Mouse (Mus musculus) kidney, postnatal 0 days (tissue): Measurements from ENCODE around the gene Smpdl3a. TPM values are rescaled to one million over a fixed set of nuclear protein-coding genes. Genes with fewer than 3 reads are reported as not detected.

ENCODE experiments used
- ATAC-seq: fragments of 200-750 bp; cut with Nextera tagmentation; replicated peaks from 2 replicates; pipeline ENCODE4 v1.8.0; 2017; ENCODE audit warnings: low read depth, moderate number of reproducible peaks, moderate TSS enrichment, moderate library complexity; ENCODE audit not compliant: low FRiP score
- DNase-seq: peaks from one replicate; pipeline ENCODE4 v3.0.0-alpha.2; 2016; ENCODE audit warnings: low spot score
- H3K27ac ChIP-seq: fragments of 300-500 bp; sonication (generic); 2 replicates; pipeline ENCODE4 v1.5.1; 2014; ENCODE audit warnings: mild to moderate bottlenecking
- H3K27me3 ChIP-seq: fragments of 300-500 bp; sonication (generic); 2 replicates; pipeline ENCODE4 v1.6.1; 2014; ENCODE audit warnings: low read length, mixed read lengths; ENCODE audit not compliant: insufficient read depth
- H3K36me3 ChIP-seq: fragments of 300-500 bp; sonication (generic); 2 replicates; pipeline ENCODE4 v1.6.1; 2014; ENCODE audit warnings: low read length, mixed read lengths; ENCODE audit not compliant: insufficient read depth
- H3K4me1 ChIP-seq: fragments of 300-500 bp; sonication (generic); replicated peaks from 2 replicates; pipeline ENCODE4 v1.6.1; 2014; ENCODE audit warnings: antibody characterized with exemption, low read length, mixed read lengths; ENCODE audit not compliant: insufficient read depth
- H3K4me2 ChIP-seq: fragments of 300-500 bp; sonication (generic); 2 replicates; pipeline ENCODE4 v1.6.1; 2014; ENCODE audit warnings: mild to moderate bottlenecking, low read length, moderate library complexity, mixed read lengths
- H3K4me3 ChIP-seq: fragments of 300-500 bp; sonication (generic); replicated peaks from 2 replicates; pipeline ENCODE4 v1.5.1; 2014; ENCODE audit warnings: low read depth, low read length
- H3K9ac ChIP-seq: fragments of 300-500 bp; sonication (generic); 2 replicates; pipeline ENCODE4 v1.6.1; 2014; ENCODE audit warnings: low read depth, low read length
- H3K9me3 ChIP-seq: fragments of 300-500 bp; sonication (generic); replicated peaks from 2 replicates; pipeline ENCODE4 v1.6.1; 2016; ENCODE audit warnings: low read length, inconsistent platforms, mixed read lengths
- CTCF ChIP-seq: IDR thresholded peaks from 2 replicates; pipeline ENCODE4 v1.5.1; 2016; ENCODE audit warnings: antibody characterized with exemption, low read depth, mild to moderate bottlenecking, moderate library complexity
- WGBS: fragments of 180-500 bp; shearing (Covaris S2); extraction: QIAGEN DNeasy Blood & Tissue Kit; methylation state at CpG from one replicate; pipeline ENCODE4 v1.1.7; 2014; 5-methylcytosine and 5-hydroxymethylcytosine counted together
- polyA plus RNA-seq: library from polyadenylated mRNA; unstranded; fragments of >200 nt; fragmentation: Nextera tagmentation; extraction: Ambion mirVana; gene quantifications from 2 replicates; pipeline ENCODE4 v1.2.1, GENCODE M21; 2015

Gene Smpdl3a
- 77.2 and 79.9 TPM in 2 replicates for polyA plus RNA-seq

GRCm38 (mm10) chr10:57794018-57794417 is at the start of gene Smpdl3a:
Gene Smpdl3a, plus strand, starts transcription at chr10:57794335.
- H3K9ac ChIP-seq, result peak within 1 kb of the TSS; percentile 79
- DNase-seq (no peak), ATAC-seq (no peak)
- 67% methylated on average over 7 of the region's 7 CpGs for WGBS
- TF ChIP-seq CTCF, result no peak
- H3K4me2 ChIP-seq, result peak within 1 kb of the TSS; percentile 87
- no peaks in the 10 kb centered on the region for H3K36me3 ChIP-seq
- 0 out of 2 replicates have a peak, but pooled peaks cover 5% of the 10 kb centered on the region for H3K4me1 ChIP-seq
- H3K9me3 ChIP-seq, result no peaks in the 10 kb centered on the region
- H3K4me3 ChIP-seq, result peak within 1 kb of the TSS; percentile 56
- H3K27ac ChIP-seq, result peak within 1 kb of the TSS; percentile 93
- H3K27me3 ChIP-seq, result no peaks in the 10 kb centered on the region

DNA sequence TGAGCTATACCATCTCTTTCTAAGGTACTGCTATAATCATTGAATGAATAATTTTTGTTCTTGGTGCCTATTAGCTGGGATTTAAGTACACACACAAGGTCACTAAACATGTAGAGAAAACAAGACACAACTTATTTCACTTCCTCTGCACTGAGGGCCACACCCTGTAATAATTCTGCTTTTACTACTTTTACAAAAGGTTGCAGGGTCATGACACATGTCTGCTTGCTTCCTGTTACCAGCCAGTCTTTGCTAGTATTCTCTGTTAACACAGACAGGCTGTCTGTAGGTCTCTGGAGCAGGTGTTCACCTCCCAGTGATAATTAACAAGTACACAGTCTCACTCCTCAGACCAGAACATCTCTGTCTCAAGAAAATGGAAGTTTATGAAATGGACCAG is 48.7 kb upstream of the Smpdl3a start:
- Histone ChIP-seq H3K4me3 (no peak overlapping the region), H3K36me3 (no peaks in the 10 kb centered on the region), H3K9ac (no peak overlapping the region), H3K9me3 (no peaks in the 10 kb centered on the region), H3K27ac (no peak overlapping the region), H3K4me1 (no peaks in the 10 kb centered on the region), H3K27me3 (no peaks in the 10 kb centered on the region), H3K4me2 (no peak overlapping the region)
- no peak for TF ChIP-seq CTCF
- no peak for DNase-seq
- no peak for ATAC-seq

- Histone ChIP-seq H3K27ac (no peak overlapping the region), H3K9ac (no peak overlapping the region), H3K36me3 (no peaks in the 10 kb centered on the region), H3K4me2 (no peak overlapping the region), H3K4me1 (no peaks in the 10 kb centered on the region), H3K9me3 (no peaks in the 10 kb centered on the region), H3K27me3 (no peaks in the 10 kb centered on the region), H3K4me3 (no peak overlapping the region)
- no peak for DNase-seq
- no peak for ATAC-seq
- no peak for TF ChIP-seq CTCF
These were observed 47.0 kb upstream of the Smpdl3a start for GRCm38 (mm10) chr10:57747127-57747526.

- no peak overlapping the region for H3K4me2 ChIP-seq
- no peaks in the 10 kb centered on the region for H3K27me3 ChIP-seq
- H3K4me3 ChIP-seq, result no peak overlapping the region
- 79% methylated on average over 1 of the region's 1 CpGs for WGBS
- H3K36me3 ChIP-seq, result no peaks in the 10 kb centered on the region
- ATAC-seq (no peak), DNase-seq (no peak)
- no peaks in the 10 kb centered on the region for H3K9me3 ChIP-seq
- no peak overlapping the region for H3K27ac ChIP-seq
- no peak overlapping the region for H3K9ac ChIP-seq
- H3K4me1 ChIP-seq, result no peaks in the 10 kb centered on the region
- no peak for TF ChIP-seq CTCF
These were observed 40.8 kb upstream of the Smpdl3a start for GRCm38 (mm10) chr10:57753343-57753742.

GRCm38 (mm10) chr10:57755201-57755736 is 38.9 kb upstream of the Smpdl3a start:
- H3K9ac ChIP-seq, result no peak overlapping the region
- H3K4me2 ChIP-seq, result no peak overlapping the region
- no peak; the same call in 1 of the 2 replicates for ATAC-seq
- no peak overlapping the region for H3K4me3 ChIP-seq
- no peaks in the 10 kb centered on the region for H3K9me3 ChIP-seq
- H3K4me1 ChIP-seq, result no peaks in the 10 kb centered on the region
- WGBS, result 65% methylated on average over 2 of the region's 2 CpGs
- H3K27ac ChIP-seq, result no peak overlapping the region
- H3K27me3 ChIP-seq, result no peaks in the 10 kb centered on the region
- no peak for TF ChIP-seq CTCF
- peak; percentile 14 for DNase-seq
- H3K36me3 ChIP-seq, result no peaks in the 10 kb centered on the region

GRCm38 (mm10) chr10:57758999-57759398 is 35.1 kb upstream of the Smpdl3a start:
- H3K27me3 ChIP-seq, result no peaks in the 10 kb centered on the region
- H3K9me3 ChIP-seq, result no peaks in the 10 kb centered on the region
- no peak overlapping the region for H3K4me3 ChIP-seq
- WGBS, result 86% methylated on average over 2 of the region's 2 CpGs
- DNase-seq (no peak), ATAC-seq (no peak)
- H3K27ac ChIP-seq, result no peak overlapping the region
- no peak overlapping the region for H3K4me2 ChIP-seq
- H3K4me1 ChIP-seq, result no peaks in the 10 kb centered on the region
- no peak overlapping the region for H3K9ac ChIP-seq
- H3K36me3 ChIP-seq, result no peaks in the 10 kb centered on the region
- no peak for TF ChIP-seq CTCF

DNA sequence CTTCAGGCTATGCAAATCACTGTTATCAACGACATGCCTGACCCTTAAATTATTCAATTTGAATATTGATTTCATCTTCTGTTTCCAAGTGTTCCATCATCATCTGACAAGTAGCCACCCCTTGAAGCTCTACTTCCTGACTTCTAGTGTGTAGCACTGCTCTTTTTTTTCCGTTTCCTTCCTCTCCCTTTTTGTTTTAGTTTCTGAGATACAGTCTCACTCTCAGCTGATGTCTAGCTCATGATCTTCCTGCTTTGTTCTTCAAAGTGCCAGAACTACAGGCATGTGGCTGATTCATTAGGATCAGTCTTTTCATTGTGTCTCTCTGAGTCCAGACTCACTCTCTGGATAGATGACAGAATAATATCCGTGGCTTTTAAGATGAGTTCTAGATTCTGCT is 33.4 kb upstream of the Smpdl3a start:
- H3K9ac ChIP-seq, result no peak overlapping the region
- no peaks in the 10 kb centered on the region for H3K36me3 ChIP-seq
- WGBS, result 74% methylated on average over 3 of the region's 3 CpGs
- no peaks in the 10 kb centered on the region for H3K4me1 ChIP-seq
- no peaks in the 10 kb centered on the region for H3K27me3 ChIP-seq
- no peak for TF ChIP-seq CTCF
- ATAC-seq, result no peak
- no peak overlapping the region for H3K4me2 ChIP-seq
- H3K27ac ChIP-seq, result no peak overlapping the region
- no peaks in the 10 kb centered on the region for H3K9me3 ChIP-seq
- H3K4me3 ChIP-seq, result no peak overlapping the region
- DNase-seq, result no peak
